Mouse (Mus musculus) 3T3-L1 (cell line): ENCODE measurements around the gene Tnfsf13b.

Source experiments
- DNase-seq: peaks from one replicate; pipeline ENCODE4 v3.0.0-alpha.2; 2015; ENCODE audit warnings: low read depth, low spot score

The Tnfsf13b gene

DNA sequence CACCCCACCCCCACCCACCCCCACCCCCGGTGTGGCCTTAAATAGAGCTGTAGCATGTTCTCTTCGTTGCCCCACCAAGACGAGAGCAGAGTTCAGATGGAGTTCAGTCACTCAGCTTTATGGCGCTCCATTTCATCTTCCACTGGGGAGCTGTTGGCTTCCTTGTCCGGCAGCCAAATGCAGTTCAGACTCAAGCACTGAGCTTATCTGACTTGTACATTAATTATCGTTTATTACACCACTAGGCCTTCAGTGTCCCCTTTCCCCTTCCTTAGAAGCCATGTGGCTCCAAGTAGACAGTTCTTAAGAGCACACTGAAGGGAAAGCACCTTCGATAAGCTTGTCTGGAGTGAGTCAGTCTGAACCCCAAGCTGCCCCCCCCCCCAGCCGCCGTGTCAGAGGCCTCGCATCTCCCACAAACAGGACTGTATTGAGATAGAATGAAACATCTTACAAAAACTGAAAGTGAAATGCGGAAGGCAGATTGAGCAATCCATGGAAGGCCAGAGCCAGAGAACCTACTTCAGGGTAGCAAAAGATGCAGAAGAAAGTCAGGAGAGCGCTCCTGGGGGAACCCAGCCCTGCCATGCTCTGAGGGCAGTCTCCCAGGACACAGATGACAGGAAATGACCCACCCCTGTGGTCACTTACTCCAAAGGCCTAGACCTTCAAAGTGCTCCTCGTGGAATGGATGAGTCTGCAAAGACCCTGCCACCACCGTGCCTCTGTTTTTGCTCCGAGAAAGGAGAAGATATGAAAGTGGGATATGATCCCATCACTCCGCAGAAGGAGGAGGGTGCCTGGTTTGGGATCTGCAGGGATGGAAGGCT lies at the start of gene Tnfsf13b:
Tnfsf13b (plus strand) TSS at position 312 of the 830 bp plus-strand sequence.
- DNase-seq, result no peak

DNA sequence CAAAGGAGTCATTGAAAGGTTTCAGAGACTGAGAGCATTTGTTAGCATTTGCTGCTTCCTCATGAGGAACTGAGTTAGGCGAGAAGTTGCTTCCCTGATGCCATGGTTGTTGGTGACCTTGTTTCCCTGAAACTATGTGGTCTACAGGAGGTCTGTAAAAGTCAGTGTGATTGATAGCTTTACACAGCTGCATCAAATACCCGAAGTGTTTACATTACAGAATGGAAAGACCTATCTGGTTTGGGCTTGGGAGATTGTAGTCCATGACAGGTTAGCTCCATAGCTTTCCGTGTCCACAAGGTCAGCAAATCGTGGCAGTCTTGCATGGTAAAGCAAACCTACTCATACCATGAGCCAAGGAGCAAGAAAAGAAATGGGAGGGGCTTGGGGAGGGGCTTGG lies 47.9 kb upstream of the Tnfsf13b start:
- DNase-seq, result no peak

GRCm38 (mm10) chr8:9959919-9960318 lies 46.3 kb upstream of the Tnfsf13b start:
- peak; percentile 57 for DNase-seq

DNA sequence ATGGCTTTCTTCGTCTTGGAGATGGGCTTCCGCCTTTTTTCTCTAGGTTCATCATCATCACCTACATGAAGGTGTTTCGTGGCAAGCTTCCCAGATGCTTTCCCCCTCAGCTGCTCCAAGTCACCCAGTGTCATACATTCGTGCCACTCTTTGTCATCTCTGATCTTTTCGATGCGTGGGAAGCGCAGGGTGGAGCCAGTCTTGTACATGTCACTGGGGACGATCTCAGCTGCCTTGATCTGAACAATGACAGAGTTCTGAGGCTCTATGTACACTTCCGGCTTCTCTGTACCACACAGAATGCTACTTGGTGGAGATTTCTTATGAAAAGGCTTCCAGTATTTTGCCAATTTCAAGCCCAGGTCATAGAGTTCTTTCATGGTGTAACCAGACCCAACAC lies 34.4 kb upstream of the Tnfsf13b start:
- DNase-seq, result no peak

GRCm38 (mm10) chr8:9975276-9975675 lies 31.0 kb upstream of the Tnfsf13b start:
- DNase-seq, result no peak

DNA sequence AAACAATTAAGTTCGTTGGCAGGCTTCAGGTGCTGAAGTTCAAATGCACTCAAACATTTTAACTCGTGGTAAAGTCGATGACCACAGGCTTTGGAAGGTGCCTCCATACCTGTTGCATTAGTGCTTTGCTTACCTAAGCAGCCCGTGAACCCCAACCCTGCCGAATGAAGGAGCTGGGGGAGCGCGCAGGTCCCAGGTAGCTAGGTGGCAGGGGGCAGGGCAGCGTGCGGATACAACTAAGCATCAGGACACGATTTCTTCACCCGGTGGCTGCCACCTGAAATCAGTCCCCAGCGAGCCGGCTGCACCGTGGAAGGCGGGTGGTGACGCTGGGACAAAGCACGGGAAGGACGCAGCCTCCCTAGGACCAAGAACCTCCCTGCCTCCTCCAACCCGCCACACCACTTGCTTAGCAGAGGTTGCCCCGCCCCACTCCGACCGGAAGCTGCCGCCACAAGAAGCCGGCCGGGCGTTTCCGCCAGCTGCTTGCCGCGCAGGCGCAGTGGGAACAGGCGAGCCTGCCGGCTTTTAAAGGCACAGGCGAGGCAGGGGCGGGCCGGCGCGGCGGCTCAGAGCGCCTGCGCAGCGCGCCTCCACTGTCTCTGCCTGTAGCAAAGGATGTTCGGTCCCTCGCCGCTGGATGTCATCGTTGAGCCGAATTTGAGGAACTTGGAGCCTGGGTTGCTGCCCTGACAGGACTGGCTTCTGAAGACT lies 30.2 kb upstream of the Tnfsf13b start:
- peak; percentile 99 for DNase-seq

- peak; percentile 71 for DNase-seq
Measured at GRCm38 (mm10) chr8:9977016-9977415, 29.3 kb upstream of the Tnfsf13b start.

DNA sequence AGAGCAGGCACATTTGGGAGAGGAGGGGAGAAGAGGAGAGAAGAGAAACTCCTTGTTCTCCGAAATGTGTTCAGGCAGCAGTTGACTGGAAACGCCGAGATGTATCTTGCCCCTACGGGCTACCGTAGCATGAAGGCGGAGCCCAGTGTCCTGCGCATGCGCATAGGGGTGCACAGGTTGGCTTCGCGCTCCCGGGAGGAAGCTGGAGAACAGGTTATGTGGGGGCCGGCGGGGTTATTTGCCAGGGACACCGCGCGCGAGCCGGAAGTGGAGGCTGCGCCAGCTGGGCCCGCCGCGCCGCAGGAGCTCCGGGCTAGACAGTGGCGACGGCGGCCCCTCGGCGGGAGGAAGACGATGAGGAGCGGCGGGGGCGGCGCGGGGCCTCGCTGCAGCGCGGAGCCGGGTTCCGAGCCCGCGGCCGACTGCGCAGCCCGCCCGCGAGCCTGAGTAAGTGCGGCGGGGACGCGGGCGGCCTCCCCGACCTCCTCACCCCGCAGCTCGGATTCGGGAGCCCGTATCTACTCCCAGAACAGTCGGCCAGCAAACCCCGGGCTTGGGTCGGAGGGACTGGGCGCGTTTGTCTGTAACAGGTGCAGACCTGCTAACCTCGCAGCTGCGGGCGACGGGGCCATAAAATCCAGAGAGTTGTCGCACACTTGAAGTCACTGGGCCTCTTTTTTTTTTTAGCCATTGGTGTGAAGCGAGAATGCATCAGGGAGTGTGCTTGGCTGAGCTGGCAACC lies 28.5 kb upstream of the Tnfsf13b start, which contains the start of the genes Lig4 and Abhd13:
Lig4 (minus strand) TSS at position 114 of the 742 bp plus-strand sequence.
Abhd13 (plus strand) TSS at position 135 of the 742 bp plus-strand sequence.
- DNase-seq, result peak; percentile 98

- DNase-seq, result peak; percentile 13
Measured at GRCm38 (mm10) chr8:9978475-9979230, 27.6 kb upstream of the Tnfsf13b start.

DNA sequence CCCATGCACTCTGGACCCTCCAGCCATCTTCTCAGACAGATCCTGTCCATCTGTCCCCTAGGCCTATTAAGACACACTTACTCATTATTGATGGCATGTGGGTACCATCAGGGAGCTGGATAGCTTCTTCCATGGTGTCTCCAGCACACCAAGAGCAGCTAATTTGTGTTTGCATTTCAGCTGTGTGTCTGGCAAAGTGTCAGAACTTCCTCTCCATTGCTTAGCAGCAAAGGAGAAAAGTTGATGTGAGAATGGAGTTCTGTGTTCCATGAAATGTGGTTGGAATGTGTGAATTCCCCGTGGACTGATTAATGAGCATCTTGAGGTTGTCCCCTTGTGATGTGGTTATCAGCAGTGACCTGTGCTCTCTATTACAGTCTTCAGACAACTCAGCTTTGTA lies 26.5 kb upstream of the Tnfsf13b start:
- peak; percentile 13 for DNase-seq

- DNase-seq, result no peak
Measured at GRCm38 (mm10) chr8:9980188-9980587, 26.1 kb upstream of the Tnfsf13b start.

DNA sequence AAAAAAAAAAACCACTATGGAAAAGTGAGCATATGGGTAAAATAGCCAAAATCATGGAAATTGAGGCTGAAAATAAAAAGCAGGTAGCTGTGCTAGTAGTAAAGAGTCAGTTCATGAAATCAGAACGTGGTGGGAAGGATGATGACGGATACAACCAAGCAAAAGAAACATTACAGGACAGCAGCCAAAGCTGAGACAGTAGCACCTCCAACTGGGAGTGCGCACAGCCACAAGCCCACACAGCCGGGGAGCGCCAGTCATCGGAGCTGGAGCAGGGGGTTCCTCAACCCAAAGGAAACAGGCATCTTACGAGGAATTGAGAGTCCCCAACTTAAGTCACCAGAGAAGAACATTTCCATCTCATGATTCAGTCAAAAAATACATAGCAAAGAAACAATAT lies 2.2 kb upstream of the Tnfsf13b start:
- no peak for DNase-seq

DNA sequence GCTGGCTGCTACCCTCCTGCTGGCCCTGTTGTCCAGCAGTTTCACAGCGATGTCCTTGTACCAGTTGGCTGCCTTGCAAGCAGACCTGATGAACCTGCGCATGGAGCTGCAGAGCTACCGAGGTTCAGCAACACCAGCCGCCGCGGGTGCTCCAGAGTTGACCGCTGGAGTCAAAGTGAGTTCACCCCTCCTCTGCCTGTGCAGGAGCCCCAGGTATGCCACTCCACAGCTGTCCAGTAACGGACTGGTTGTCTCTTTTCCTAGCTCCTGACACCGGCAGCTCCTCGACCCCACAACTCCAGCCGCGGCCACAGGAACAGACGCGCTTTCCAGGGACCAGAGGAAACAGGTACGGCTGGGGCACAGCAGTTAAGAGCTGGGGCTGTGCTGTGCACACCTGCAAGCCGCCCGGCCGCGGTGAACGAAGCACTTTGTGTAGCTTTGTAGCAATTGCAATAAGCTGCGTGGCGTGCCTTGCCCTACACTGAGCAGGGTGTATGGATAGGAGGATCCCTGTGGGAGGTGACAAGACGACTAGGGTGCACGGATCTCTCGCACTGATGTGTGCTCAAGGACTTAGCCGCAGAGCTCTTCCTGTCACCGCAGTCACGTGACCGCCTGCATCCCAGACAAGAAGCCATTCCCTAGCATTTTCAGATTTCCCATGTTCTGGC lies 856 bp downstream of the Tnfsf13b start:
- no peak for DNase-seq

GRCm38 (mm10) chr8:10007660-10008028 lies 1.4 kb downstream of the Tnfsf13b start:
- DNase-seq, result no peak

DNA sequence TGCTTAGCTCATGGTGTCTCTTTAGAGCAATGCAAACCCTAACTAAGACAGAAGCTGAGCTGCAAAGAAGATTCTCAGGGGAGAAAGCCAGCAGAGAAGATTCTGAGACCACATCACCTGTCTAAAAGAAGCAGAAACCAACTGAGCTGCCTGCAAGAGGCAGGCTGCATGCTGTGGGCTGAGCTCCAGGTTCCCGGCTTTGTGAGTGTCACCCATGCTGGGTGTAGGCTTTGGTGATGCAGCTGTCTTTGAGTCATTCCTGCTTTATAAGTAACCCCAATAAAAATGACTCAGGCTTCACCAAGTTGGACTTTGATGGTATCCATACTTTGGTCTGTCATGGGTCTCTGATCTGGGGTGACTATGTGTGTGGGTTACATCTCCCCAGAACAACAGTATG lies 10.0 kb downstream of the Tnfsf13b start:
- no peak for DNase-seq

- DNase-seq, result peak; percentile 29
Measured at GRCm38 (mm10) chr8:10017231-10017630, 11.0 kb downstream of the Tnfsf13b start.

- no peak for DNase-seq
Measured at GRCm38 (mm10) chr8:10030320-10031060, 24.2 kb downstream of the Tnfsf13b start.

DNA sequence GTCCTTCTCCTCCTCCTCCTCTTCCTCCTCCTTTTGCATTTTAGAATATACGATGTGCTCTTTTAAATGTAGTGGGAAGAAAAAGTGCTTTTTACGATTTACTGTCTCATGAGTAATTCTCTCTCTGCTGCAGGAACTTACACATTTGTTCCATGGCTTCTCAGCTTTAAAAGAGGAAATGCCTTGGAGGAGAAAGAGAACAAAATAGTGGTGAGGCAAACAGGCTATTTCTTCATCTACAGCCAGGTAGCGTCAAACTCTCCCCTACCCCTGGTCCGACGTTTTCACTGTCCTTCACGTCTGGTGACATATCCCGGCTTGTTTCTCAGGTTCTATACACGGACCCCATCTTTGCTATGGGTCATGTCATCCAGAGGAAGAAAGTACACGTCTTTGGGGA lies 24.9 kb downstream of the Tnfsf13b start:
- DNase-seq, result no peak

GRCm38 (mm10) chr8:10040866-10041265 lies 34.6 kb downstream of the Tnfsf13b start:
- no peak for DNase-seq
